ENCODE assay signal across 9 mouse cellular contexts in genomic region chr4:138725751-138726150, GRCm38 (mm10). TPM values are rescaled to one million over a fixed set of nuclear protein-coding genes. Genes with fewer than 3 reads are reported as not detected.
DNase-seq lines count a peak whose midpoint lies in the region; ATAC-seq and TF ChIP-seq lines count a peak whose summit lies in the region.
"Had no signal": no experiment of that assay in that cellular context is flagged by ENCODE, and none has a peak within 500 bp of the region (broad histone marks: within the 10 kb centered on the region; RNA-seq: fewer than 3 reads in every experiment).

No protein-coding gene starts in this region.

- H3K27ac ChIP-seq in intestine, embryonic 16.5 days (ENCODE audit: low read length): no peak overlapping the region
- H3K27ac ChIP-seq in intestine, postnatal 0 days (ENCODE audit: low read depth, low read length): no peak overlapping the region
- peak overlapping the region; percentile 87 for H3K27ac ChIP-seq in embryonic facial prominence, embryonic 10.5 days (replicated peaks)
- peak overlapping the region; percentile 62 for H3K27ac ChIP-seq in heart, embryonic 15.5 days

- H3K9me3 ChIP-seq in intestine, embryonic 16.5 days (ENCODE audit: control insufficient read depth, low read length): no peaks in the 10 kb centered on the region
- H3K9me3 ChIP-seq in intestine, postnatal 0 days (ENCODE audit: control insufficient read depth): no peaks in the 10 kb centered on the region
- no peaks in the 10 kb centered on the region for H3K9me3 ChIP-seq in embryonic facial prominence, embryonic 10.5 days
- H3K9me3 ChIP-seq in heart, embryonic 15.5 days (replicated peaks): no peaks in the 10 kb centered on the region
- H3K9me3 ChIP-seq: embryonic facial prominence, embryonic 15.5 days had no signal

- TF ChIP-seq CTCF in intestine, postnatal 0 days (IDR thresholded peaks at IDR 0.05; ENCODE audit: low read depth): no peak

- H3K4me2 ChIP-seq in intestine, embryonic 16.5 days (ENCODE audit: low read depth, low read length): no peak overlapping the region
- H3K4me2 ChIP-seq in intestine, postnatal 0 days (replicated peaks; ENCODE audit: low read depth): no peak overlapping the region
- no peak overlapping the region for H3K4me2 ChIP-seq in heart, embryonic 15.5 days

- no peak overlapping the region for H3K4me3 ChIP-seq in intestine, embryonic 16.5 days (ENCODE audit: low read length)
- H3K4me3 ChIP-seq in intestine, postnatal 0 days (ENCODE audit: low read depth, low read length): no peak overlapping the region
- peak overlapping the region; percentile 54; the same call in 1 of the 2 replicates for H3K4me3 ChIP-seq in embryonic facial prominence, embryonic 10.5 days
- H3K4me3 ChIP-seq in heart, embryonic 15.5 days: no peak overlapping the region

- no peak overlapping the region for H3K9ac ChIP-seq in intestine, embryonic 16.5 days (ENCODE audit: low read depth, low read length)
- H3K9ac ChIP-seq in intestine, postnatal 0 days (ENCODE audit: low read depth, low read length): no peak overlapping the region
- H3K9ac ChIP-seq in heart, embryonic 15.5 days: no peak overlapping the region
- H3K9ac ChIP-seq: embryonic facial prominence, embryonic 15.5 days had no signal

- DNase-seq in embryonic facial prominence, embryonic 10.5 days (ENCODE audit: low spot score): no peak
- peak; percentile 56 to 66 for DNase-seq in kidney, postnatal 25 days
- no peak for DNase-seq in frontal cortex, postnatal 25 days (ENCODE audit: low spot score in 2 of 2)
- DNase-seq in layer of hippocampus, adult 8-10 months (ENCODE audit: low spot score in 2 of 2): no peak

- WGBS in intestine, embryonic 16.5 days: 75% methylated on average over 5 of the region's 5 CpGs
- 77% methylated on average over 5 of the region's 5 CpGs for WGBS in intestine, postnatal 0 days
- 79% methylated on average over 5 of the region's 5 CpGs for WGBS in embryonic facial prominence, embryonic 10.5 days
- WGBS in heart, embryonic 15.5 days: 60% methylated on average over 5 of the region's 5 CpGs

- H3K27me3 ChIP-seq in intestine, embryonic 16.5 days (replicated peaks; ENCODE audit: control insufficient read depth, insufficient read depth, low read length): no peaks in the 10 kb centered on the region
- H3K27me3 ChIP-seq in intestine, postnatal 0 days (replicated peaks; ENCODE audit: control insufficient read depth, insufficient read depth, low read length): no peaks in the 10 kb centered on the region
- 0 out of 2 replicates have a peak, but pooled peaks cover 4% of the 10 kb centered on the region for H3K27me3 ChIP-seq in embryonic facial prominence, embryonic 10.5 days (replicated peaks; ENCODE audit: low read depth, poor library complexity, severe bottlenecking)
- peaks cover 25% of the 10 kb centered on the region for H3K27me3 ChIP-seq in heart, embryonic 15.5 days
- H3K27me3 ChIP-seq: embryonic facial prominence, embryonic 15.5 days had no signal

- ATAC-seq in intestine, embryonic 16.5 days: peak; percentile 21; the same call in 1 of the 2 replicates
- ATAC-seq in intestine, postnatal 0 days: no peak
- ATAC-seq in heart, embryonic 15.5 days (replicated peaks; ENCODE audit: insufficient number of reproducible peaks, insufficient read depth, low FRiP score, low read depth): no peak

- H3K36me3 ChIP-seq in intestine, embryonic 16.5 days (ENCODE audit: control insufficient read depth, insufficient read depth, low read length): no peaks in the 10 kb centered on the region
- H3K36me3 ChIP-seq in intestine, postnatal 0 days (ENCODE audit: control insufficient read depth, insufficient read depth): no peaks in the 10 kb centered on the region
- no peaks in the 10 kb centered on the region for H3K36me3 ChIP-seq in embryonic facial prominence, embryonic 10.5 days (replicated peaks)
- no peaks in the 10 kb centered on the region for H3K36me3 ChIP-seq in heart, embryonic 15.5 days
- H3K36me3 ChIP-seq: embryonic facial prominence, embryonic 15.5 days had no signal

- H3K4me1 ChIP-seq in intestine, embryonic 16.5 days (ENCODE audit: control insufficient read depth, insufficient read depth, low read length): peaks cover 18% of the 10 kb centered on the region
- H3K4me1 ChIP-seq in intestine, postnatal 0 days (replicated peaks; ENCODE audit: control insufficient read depth, insufficient read depth, low read length): peaks cover 6% of the 10 kb centered on the region; the same call in 1 of the 2 replicates
- H3K4me1 ChIP-seq in embryonic facial prominence, embryonic 10.5 days: peaks cover 32% of the 10 kb centered on the region
- peaks cover 34% of the 10 kb centered on the region for H3K4me1 ChIP-seq in heart, embryonic 15.5 days (replicated peaks)

RNA-seq across cellular contexts. Expression of gene Pla2g2c, which starts 1.2 kb away (rescaled TPM):
- polyA plus RNA-seq in intestine, embryonic 16.5 days (2015; fragmentation: Nextera tagmentation; extraction: Ambion mirVana): 0.13 and 0.16 TPM in 2 replicates
- 0.09 and 0.21 TPM in 2 replicates for polyA plus RNA-seq in intestine, postnatal 0 days (2015; fragmentation: Nextera tagmentation; extraction: Ambion mirVana)
- 0.52 and 0.65 TPM in 2 replicates for polyA plus RNA-seq in embryonic facial prominence, embryonic 10.5 days (2016; fragmentation: Nextera tagmentation; extraction: Ambion mirVana)
- 0.18 and 0.24 TPM in 2 replicates for polyA plus RNA-seq in heart, embryonic 15.5 days (2015; fragmentation: Nextera tagmentation; extraction: Ambion mirVana)
- under 1 TPM in 3 of 4 experiments, not detected in 1; 0.26 to 0.54 (median 0.32) TPM for total RNA-seq in layer of hippocampus, adult 8-10 months (2022)
- total RNA-seq: gastrocnemius, postnatal 25 days had no signal

RNA-seq across cellular contexts. Expression of gene Ubxn10, which starts 11.2 kb away (rescaled TPM):
- 1.3 and 1.5 TPM in 2 replicates for polyA plus RNA-seq in intestine, embryonic 16.5 days (2015; fragmentation: Nextera tagmentation; extraction: Ambion mirVana)
- polyA plus RNA-seq in intestine, postnatal 0 days (2015; fragmentation: Nextera tagmentation; extraction: Ambion mirVana): 0.51 and 0.83 TPM in 2 replicates
- 1.3 and 1.4 TPM in 2 replicates for polyA plus RNA-seq in embryonic facial prominence, embryonic 10.5 days (2016; fragmentation: Nextera tagmentation; extraction: Ambion mirVana)
- polyA plus RNA-seq in heart, embryonic 15.5 days (2015; fragmentation: Nextera tagmentation; extraction: Ambion mirVana): 0.84 and 1.2 TPM in 2 replicates
- 1 to 10 TPM; 1.1 to 1.9 (median 1.5) TPM for total RNA-seq in layer of hippocampus, adult 8-10 months (2022)

RNA-seq across cellular contexts. Expression of gene Pla2g2f, which starts 31.7 kb away (rescaled TPM):
- 2.3 and 2.7 TPM in 2 replicates for polyA plus RNA-seq in intestine, embryonic 16.5 days (2015; fragmentation: Nextera tagmentation; extraction: Ambion mirVana)
- 0.46 and 0.64 TPM in 2 replicates for polyA plus RNA-seq in intestine, postnatal 0 days (2015; fragmentation: Nextera tagmentation; extraction: Ambion mirVana)
- polyA plus RNA-seq in embryonic facial prominence, embryonic 10.5 days (2016; fragmentation: Nextera tagmentation; extraction: Ambion mirVana): not detected in 2 replicates
- 0.09 TPM in 1 of 2 replicates, not detected in the other for polyA plus RNA-seq in heart, embryonic 15.5 days (2015; fragmentation: Nextera tagmentation; extraction: Ambion mirVana)
- total RNA-seq in layer of hippocampus, adult 8-10 months (2022): 1 to 10 TPM in 2 of 4 experiments, under 1 TPM in 2; 0.87 to 2.1 (median 1.1) TPM
- total RNA-seq: gastrocnemius, postnatal 25 days had no signal

RNA-seq across cellular contexts. Expression of gene Pla2g2d, which starts 49.8 kb away (rescaled TPM):
- polyA plus RNA-seq in intestine, embryonic 16.5 days (2015; fragmentation: Nextera tagmentation; extraction: Ambion mirVana): 0.44 and 0.75 TPM in 2 replicates
- polyA plus RNA-seq in intestine, postnatal 0 days (2015; fragmentation: Nextera tagmentation; extraction: Ambion mirVana): 1.5 and 2.3 TPM in 2 replicates
- polyA plus RNA-seq in embryonic facial prominence, embryonic 10.5 days (2016; fragmentation: Nextera tagmentation; extraction: Ambion mirVana): 0.26 and 0.80 TPM in 2 replicates
- not detected in 2 replicates for polyA plus RNA-seq in heart, embryonic 15.5 days (2015; fragmentation: Nextera tagmentation; extraction: Ambion mirVana)
- total RNA-seq in layer of hippocampus, adult 8-10 months (2022): under 1 TPM; 0.23 to 0.62 (median 0.43) TPM

Comparison
In these comparisons a context has a peak if more than half of its experiments do, and no peak if none do; other contexts are left out.
1. H3K27ac ChIP-seq: peak in embryonic facial prominence, embryonic 10.5 days (single experiment) and heart, embryonic 15.5 days (single experiment); none in intestine, embryonic 16.5 days (single experiment) and intestine, postnatal 0 days (single experiment).
2. DNase-seq: peak in kidney, postnatal 25 days (2 of 2); none in embryonic facial prominence, embryonic 10.5 days (single experiment), frontal cortex, postnatal 25 days (0 of 2) and layer of hippocampus, adult 8-10 months (0 of 2).